Mouse (Mus musculus) cortical plate, adult 2 months (tissue): ENCODE results near the gene Ddx43.

ENCODE experiments used
- CTCF ChIP-seq: fragments of 200-500 bp; IDR thresholded peaks from 2 replicates; pipeline ENCODE4 v1.5.1; 2011; ENCODE audit warnings: mild to moderate bottlenecking, control low read depth, low read length; ENCODE audit not compliant: insufficient read depth; ENCODE audit errors: extremely low read depth
- POLR2A ChIP-seq: fragments of 200-500 bp; IDR thresholded peaks from 2 replicates; pipeline ENCODE4 v1.6.1; 2011; ENCODE audit warnings: mild to moderate bottlenecking, low read length, control low read depth; ENCODE audit not compliant: insufficient read depth; ENCODE audit errors: extremely low read depth

- TF ChIP-seq CTCF (no peak), POLR2A (no peak)
Observed at GRCm38 (mm10) chr9:78428870-78429432, 33.4 kb downstream of the Ddx43 start.
